Mouse (Mus musculus) cerebral cortex, adult 2 months (tissue): ENCODE results near the gene Dpep1.

Experiments
- WGBS: fragments of 180-500 bp; shearing (Covaris S2); methylation state at CpG from one replicate; pipeline ENCODE4 v1.1.7; 2018; 5-methylcytosine and 5-hydroxymethylcytosine counted together

The Dpep1 gene

DNA sequence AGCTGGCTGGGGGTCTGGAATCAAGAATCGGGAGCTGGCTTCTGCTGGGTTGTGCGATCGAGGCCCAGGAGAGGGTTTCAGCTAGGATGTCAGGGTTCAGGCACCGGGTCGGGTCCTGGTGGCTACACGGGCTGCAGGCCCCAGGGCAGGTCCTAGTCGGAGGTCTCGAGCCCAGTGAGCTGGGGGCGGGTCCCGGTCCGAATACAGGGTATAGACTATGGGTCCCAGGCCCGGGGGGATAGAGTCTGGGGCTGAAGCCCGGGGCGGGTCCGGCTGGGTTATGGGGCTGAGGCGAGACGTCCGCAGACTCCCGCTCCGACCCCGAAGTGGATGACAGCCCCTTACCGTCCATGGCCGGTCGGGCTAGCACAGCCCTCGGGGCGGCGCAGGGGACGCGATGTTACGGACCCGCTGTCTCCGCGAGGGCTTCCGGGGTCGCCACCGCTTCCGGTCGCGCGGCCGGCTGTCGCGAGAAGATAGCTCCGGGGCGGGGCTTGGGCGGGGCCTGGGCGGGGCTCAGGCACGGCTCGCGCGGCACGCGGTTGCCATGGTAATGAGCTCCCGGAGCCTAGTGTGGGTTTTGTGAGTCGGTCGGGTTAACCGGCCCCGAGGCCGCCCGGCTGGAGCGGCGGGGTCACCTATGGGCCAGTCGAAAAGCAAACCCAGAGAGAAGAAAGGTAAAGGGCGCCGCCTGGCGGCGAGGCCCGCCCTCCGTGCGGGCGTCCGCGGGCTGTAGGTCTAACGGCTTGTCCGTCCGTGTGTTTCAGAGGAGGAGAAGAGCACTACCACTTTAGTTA, 26.5 kb downstream of the Dpep1 start, which contains the start of the genes Chmp1a and Spata33:
Chmp1a (minus strand) TSS at position 443 of the 797 bp plus-strand sequence.
Spata33 (plus strand) TSS at position 512 of the 797 bp plus-strand sequence.
- WGBS = under 1% methylated on average over 76 of the region's 76 CpGs

DNA sequence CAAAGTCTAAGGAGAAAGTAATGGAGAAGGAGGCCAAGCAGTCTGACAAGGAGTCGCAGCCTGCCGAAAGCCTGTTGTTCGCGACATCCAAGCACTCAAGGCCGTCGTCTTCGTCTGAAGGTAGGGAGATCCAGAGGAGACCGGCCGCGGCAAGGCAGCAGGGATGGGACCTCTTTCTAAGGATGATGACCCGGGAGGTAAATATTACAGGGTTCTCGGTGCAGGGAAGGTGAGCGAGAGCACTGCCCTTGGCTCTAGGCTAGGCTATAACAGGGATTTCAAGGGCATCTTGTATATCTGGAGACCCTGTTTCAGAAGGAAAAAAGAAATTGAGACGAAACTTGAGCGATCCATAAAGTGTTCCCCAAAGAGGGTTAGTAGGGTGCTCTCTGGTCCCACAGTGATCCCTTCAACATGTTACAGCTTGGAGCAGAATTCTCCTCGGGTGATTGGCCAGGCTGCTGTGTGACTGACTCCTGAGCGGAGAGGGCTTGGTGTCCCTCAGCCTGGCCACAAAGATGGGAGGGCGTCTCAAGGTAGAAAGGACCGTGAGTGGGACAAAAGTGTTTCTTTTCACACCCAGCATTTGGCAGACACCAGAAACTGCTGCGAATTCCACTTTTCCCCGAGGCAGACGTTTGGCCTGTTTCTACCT, 27.2 kb downstream of the Dpep1 start:
- 12% methylated on average over 22 of the region's 22 CpGs for WGBS

- WGBS = 80% methylated on average over 3 of the region's 3 CpGs
These were observed 29.4 kb downstream of the Dpep1 start for GRCm38 (mm10) chr8:123215430-123215829.

DNA sequence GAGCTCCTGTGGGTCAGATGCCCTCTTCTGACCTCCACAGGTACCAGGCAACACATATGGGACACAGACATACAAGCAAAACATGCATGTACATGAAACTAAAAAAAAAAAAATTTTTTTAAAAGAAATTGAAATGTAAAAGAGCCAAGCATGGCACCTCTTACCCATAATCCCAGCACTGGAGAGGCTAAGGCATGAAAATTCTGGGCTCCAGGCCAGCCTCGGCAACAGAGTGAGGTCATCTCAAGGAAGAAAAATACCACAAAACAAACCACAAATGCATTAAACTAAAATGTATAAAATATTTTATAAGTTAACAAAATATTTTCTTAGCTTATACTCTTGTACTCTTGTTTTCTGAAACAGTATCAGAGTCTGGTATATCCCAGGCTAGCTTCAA, 34.9 kb downstream of the Dpep1 start:
- 32% methylated on average over 1 of the region's 1 CpGs for WGBS

- whole genome bisulfite sequencing = 2% methylated on average over 59 of the region's 59 CpGs
These were observed 38.5 kb downstream of the Dpep1 start, which contains the start of gene Cdk10 for GRCm38 (mm10) chr8:123224278-123225266. Gene Cdk10 (plus strand): TSS chr8:123224842.

GRCm38 (mm10) chr8:123228416-123228815, 42.4 kb downstream of the Dpep1 start:
- WGBS = 78% methylated on average over 1 of the region's 1 CpGs

DNA sequence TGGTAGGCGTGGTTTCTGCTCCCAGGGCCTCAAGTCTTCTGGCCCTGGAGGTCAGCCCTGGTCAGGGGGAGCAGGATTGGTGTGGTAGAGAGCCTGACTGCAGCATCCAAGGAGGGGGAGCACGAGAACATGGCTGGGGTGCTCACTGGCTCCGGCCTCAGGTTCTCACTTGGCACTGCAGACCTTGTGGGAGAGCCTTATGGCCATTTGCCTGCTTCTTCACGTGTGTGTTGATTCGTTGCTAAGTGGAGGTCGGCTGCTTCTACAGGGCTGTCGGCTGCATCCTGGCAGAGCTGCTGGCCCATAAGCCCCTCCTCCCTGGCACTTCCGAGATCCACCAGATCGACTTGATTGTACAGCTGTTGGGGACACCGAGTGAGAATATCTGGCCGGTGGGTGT, 44.3 kb downstream of the Dpep1 start:
- WGBS = 48% methylated on average over 11 of the region's 11 CpGs

GRCm38 (mm10) chr8:123231742-123232141, 45.7 kb downstream of the Dpep1 start:
- 44% methylated on average over 5 of the region's 5 CpGs for WGBS

DNA sequence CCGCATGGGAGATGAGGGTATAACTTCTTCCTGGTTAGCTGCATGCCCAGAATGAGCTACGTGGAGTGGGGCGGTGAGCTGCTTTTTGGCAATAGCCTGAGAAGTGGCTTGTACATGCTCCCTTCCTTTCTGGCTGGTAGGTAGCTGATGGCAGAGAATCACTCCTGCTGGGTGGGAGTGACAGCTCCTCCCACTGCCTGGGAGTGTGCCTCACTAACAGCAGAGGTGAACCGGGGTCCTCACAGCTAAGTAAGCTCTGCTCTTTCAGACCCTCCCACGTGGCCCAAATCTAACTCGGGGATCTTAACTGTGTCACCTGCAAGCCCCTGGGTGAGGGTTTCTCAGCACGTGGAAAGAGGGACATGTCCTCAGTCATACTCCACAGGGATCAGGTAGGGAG, 46.5 kb downstream of the Dpep1 start:
- WGBS = 24% methylated on average over 7 of the region's 7 CpGs

DNA sequence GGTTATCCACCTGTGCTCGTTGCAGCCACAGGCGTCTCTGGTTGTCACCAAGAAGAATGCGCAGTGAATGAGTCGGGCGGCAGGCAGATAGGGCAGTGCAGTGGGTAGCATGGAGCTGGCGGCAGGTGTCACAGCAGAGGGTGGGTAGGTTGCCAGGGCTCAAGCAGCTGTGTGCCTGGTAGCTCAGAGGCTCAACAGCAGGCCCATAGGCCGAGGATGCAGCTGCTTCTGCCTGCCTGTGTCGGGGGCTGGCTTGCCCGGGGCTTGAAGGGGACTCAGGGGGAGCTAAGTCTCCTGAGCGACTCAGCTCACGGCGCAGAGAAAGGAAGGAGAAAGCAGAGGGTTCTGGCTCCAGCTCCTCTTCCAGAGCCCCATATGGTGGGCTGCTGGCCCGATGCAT, 47.3 kb downstream of the Dpep1 start:
- WGBS = 22% methylated on average over 13 of the region's 13 CpGs

GRCm38 (mm10) chr8:123233760-123234159, 47.7 kb downstream of the Dpep1 start:
- WGBS = 51% methylated on average over 11 of the region's 11 CpGs

GRCm38 (mm10) chr8:123234918-123235519, 49.0 kb downstream of the Dpep1 start:
- 12% methylated on average over 13 of the region's 13 CpGs for WGBS

DNA sequence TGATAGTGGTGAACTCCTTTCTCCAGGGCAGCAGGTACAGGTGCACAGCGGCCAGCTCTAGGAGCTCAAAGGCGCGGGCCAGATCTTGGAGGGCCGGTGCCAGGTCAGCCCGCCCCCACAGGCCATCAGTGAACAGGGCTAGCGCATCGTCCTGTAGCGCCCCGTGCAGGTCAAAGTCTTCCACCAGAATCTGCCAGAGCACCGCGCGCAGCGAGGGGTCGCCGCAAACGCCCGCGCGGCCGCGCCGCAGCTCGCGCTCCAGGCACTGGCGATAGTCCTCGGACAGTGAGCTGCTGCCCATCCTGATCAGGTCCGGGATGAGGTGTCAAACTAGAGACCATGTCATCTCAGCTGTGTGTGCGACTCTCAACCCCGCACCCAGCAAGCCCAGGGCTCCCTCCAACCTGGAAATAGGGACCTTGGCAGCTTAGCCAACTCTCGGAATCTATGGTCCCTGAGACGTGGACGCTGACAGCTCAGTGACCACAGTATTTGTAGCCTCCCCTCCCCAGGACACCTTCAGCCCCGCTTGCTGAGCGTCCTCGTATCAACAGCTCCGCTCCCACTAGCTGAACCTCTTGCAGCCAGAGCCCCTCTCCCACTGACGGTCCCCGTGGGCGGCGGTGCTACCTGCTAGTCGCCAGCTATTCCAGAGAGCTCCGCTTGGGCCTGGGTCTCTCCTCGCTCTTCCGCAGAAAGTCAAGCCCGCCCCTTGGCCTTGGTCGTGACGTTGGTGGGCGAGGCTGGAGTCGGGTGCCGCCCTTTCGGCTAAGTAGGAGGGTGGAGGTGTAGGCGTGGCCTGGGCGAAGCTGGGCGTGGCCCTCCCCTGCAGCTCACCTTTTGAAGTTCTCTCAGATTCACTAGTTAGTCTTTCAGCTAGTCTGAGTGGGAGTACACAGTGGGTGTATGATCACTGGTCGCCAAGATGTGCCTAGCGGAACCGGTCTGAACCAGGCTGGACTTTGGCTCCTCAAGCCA, 49.8 kb downstream of the Dpep1 start, which contains the start of gene Spata2l:
Spata2l (minus strand) TSS at position 714 of the 978 bp plus-strand sequence.
- WGBS = under 1% methylated on average over 57 of the region's 57 CpGs

- WGBS = 64% methylated on average over 10 of the region's 10 CpGs
These were observed 53.4 kb downstream of the Dpep1 start for GRCm38 (mm10) chr8:123239398-123239797.

DNA sequence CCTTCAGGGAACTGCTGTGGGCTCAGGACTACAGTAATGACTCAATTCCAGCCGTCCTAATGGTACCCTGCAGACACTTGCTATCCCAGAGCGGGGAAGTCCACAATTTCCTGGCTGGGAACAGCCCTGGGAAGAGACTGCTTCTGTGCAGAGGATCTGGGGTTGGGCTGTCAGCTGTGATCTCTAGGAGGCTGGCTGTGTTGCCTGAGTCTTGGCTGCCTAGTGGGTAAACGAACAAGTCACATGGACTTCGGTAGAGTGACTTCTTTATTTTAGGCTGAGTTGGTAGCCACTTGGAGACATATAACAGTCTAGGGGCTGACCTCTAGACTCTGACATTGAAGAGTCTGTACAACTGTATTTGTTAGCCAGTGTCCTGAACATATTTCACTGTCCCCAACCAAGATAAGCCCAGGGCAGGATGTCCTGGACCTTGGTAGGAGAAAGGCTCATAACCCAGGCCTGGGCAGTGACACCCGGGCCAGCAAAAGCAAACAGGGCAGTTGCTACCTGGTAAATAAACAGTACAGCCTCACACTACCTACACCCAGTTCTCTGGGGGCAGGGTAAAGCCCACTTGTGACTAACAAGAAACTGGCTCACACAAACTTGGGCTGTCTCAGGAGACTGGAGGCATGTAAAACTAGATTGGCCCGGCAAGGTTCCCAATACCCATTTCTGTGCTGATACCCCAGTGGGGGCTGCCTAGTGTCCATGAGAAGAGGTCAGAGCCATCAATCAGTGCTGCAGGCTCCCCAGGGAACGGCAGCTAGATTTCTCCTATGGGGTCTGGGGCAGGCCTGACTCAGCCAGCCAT, 56.3 kb downstream of the Dpep1 start:
- WGBS = 82% methylated on average over 7 of the region's 7 CpGs

GRCm38 (mm10) chr8:123243053-123243452, 57.0 kb downstream of the Dpep1 start:
- 70% methylated on average over 11 of the region's 11 CpGs for WGBS

DNA sequence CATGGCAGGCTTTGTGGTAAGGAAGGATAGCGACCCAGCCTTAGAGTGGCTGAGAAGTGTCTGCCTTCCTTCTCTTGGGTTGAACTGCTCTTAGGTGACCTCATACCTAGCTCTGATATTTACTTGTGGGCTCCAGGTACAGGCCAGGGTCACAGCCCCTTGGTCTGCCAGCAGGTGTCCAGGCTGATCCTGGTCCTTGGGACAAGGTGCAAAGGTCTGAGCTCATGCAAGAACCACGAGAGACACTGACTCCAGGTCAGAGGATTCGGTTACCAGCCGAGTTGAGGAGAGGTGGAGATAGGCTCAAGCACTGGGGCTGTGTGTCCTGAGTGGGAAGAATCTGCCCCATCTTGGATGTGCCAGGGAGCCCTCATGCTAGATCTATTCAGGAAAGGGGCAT, 58.3 kb downstream of the Dpep1 start:
- WGBS = 95% methylated on average over 4 of the region's 4 CpGs

DNA sequence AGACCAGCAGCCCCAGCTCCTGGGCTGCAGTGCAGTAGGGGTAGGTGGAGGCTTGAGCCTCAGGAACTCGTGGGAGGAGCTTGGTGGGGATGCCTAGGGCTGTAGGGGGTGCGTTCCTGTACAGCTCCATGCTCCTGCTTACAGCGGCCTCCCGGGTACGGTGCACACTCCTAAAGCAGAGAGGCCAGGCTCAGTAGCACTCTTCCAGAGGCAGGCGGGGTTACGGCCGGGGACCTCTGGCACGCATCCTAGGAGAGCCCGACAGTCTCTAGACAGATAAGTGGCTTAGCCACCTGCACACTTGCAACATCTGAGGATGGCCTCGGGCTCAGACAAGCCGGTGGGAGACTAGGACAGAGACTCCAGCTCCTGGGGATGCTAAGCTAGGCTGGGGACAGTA, 59.5 kb downstream of the Dpep1 start:
- 82% methylated on average over 12 of the region's 12 CpGs for WGBS

GRCm38 (mm10) chr8:123247748-123248147, 61.7 kb downstream of the Dpep1 start:
- whole genome bisulfite sequencing = 95% methylated on average over 6 of the region's 6 CpGs
